Mouse (Mus musculus) E14TG2a.4 (cell line): ENCODE data around the gene Odf3b.

Source experiments
- CTCF ChIP-seq: conservative IDR thresholded peaks from 2 replicates; pipeline ENCODE4 v1.5.1; 2014; ENCODE audit warnings: low read length
- POU5F1 ChIP-seq: IDR thresholded peaks from 2 replicates; pipeline ENCODE4 v1.6.1; 2014; ENCODE audit warnings: low read length, borderline replicate concordance

DNA sequence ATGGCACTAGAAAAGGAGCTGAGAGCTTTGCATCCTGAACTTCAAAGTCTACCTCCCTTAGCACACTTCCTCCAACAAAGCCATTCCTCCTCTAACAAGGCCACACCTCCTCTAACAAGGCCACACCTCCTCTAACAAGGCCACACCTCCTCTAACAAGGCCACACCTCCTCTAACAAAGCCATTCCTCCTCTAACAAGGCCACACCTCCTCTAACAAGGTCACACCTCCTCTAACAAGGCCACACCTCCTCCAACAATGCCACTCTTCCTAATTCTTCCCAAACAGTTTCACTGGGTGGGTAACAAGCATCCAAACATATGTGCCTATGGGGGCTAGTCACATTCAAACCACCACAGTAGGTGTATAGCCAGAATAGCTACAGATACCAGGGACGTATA lies 23.4 kb upstream of the Odf3b start:
- TF ChIP-seq CTCF (no peak), POU5F1 (no peak)
